In genomic region chr10:62725771-62726687, GRCm38 (mm10) we compare ENCODE assay signal across 8 mouse cellular contexts. TPM values are rescaled to one million over a fixed set of nuclear protein-coding genes. Genes with fewer than 3 reads are reported as not detected.
DNase-seq lines count a peak whose midpoint lies in the region; ATAC-seq and TF ChIP-seq lines count a peak whose summit lies in the region.

TSS of gene Stox1 (minus strand) at chr10:62726128.

- TF ChIP-seq POLR2A in liver, adult 2 months (IDR thresholded peaks at IDR 0.05; ENCODE audit: extremely low read depth, insufficient read depth, low read length): no peak
- no peak for TF ChIP-seq POLR2A in myocyte (IDR thresholded peaks at IDR 0.05; ENCODE audit: insufficient read length, low read depth)

- peak within 1 kb of the TSS; percentile 79 for H3K4me3 ChIP-seq in embryonic facial prominence, embryonic 13.5 days
- peak within 1 kb of the TSS; percentile 72 for H3K4me3 ChIP-seq in heart, embryonic 13.5 days
- peak within 1 kb of the TSS; percentile 82 for H3K4me3 ChIP-seq in kidney, postnatal 0 days (replicated peaks; ENCODE audit: low read depth, low read length)
- peak within 1 kb of the TSS; percentile 77 for H3K4me3 ChIP-seq in liver, adult 2 months (ENCODE audit: insufficient read depth, low read depth, low read length)
- peak within 1 kb of the TSS; percentile 10 for H3K4me3 ChIP-seq in myocyte
- peak within 1 kb of the TSS; percentile 84 for H3K4me3 ChIP-seq in stomach, embryonic 15.5 days (replicated peaks)

- ATAC-seq in embryonic facial prominence, embryonic 13.5 days (ENCODE audit: insufficient number of reproducible peaks, insufficient read depth, low FRiP score, low TSS enrichment, low read depth): peak; percentile 59
- peak; percentile 55; the same call in 1 of the 2 replicates for ATAC-seq in heart, embryonic 13.5 days (ENCODE audit: extremely low read depth, insufficient number of reproducible peaks, low FRiP score, low TSS enrichment)
- peak; percentile 82 for ATAC-seq in kidney, postnatal 0 days (replicated peaks; ENCODE audit: low FRiP score, low read depth)
- peak; percentile 75 for ATAC-seq in stomach, embryonic 15.5 days (ENCODE audit: insufficient read depth, low FRiP score, low read depth)

- H3K27ac ChIP-seq in embryonic facial prominence, embryonic 13.5 days: no peak within 1 kb of the TSS
- H3K27ac ChIP-seq in heart, embryonic 13.5 days (replicated peaks): no peak within 1 kb of the TSS
- H3K27ac ChIP-seq in kidney, postnatal 0 days: no peak within 1 kb of the TSS
- no peak within 1 kb of the TSS for H3K27ac ChIP-seq in liver, adult 2 months (replicated peaks; ENCODE audit: insufficient read depth, low read depth, low read length)
- no peak within 1 kb of the TSS for H3K27ac ChIP-seq in stomach, embryonic 15.5 days

- H3K27me3 ChIP-seq in embryonic facial prominence, embryonic 13.5 days: peaks cover 18% of the 10 kb centered on the region; the same call in 1 of the 2 replicates
- H3K27me3 ChIP-seq in heart, embryonic 13.5 days (replicated peaks): peaks cover 45% of the 10 kb centered on the region
- no peaks in the 10 kb centered on the region; the same call in 1 of the 2 replicates for H3K27me3 ChIP-seq in kidney, postnatal 0 days (ENCODE audit: insufficient read depth, low read length)
- peaks cover 2% of the 10 kb centered on the region; the same call in 1 of the 2 replicates for H3K27me3 ChIP-seq in liver, adult 2 months (ENCODE audit: control insufficient read depth, insufficient read depth, low read length)
- peaks cover 33% of the 10 kb centered on the region for H3K27me3 ChIP-seq in myocyte (ENCODE audit: control insufficient read depth, insufficient read depth, insufficient read length)
- H3K27me3 ChIP-seq in stomach, embryonic 15.5 days (replicated peaks): no peaks in the 10 kb centered on the region

- H3ac ChIP-seq in myocyte (ENCODE audit: control insufficient read depth, insufficient read length): no peak within 1 kb of the TSS

- peak within 1 kb of the TSS; percentile 91 for H3K4me2 ChIP-seq in embryonic facial prominence, embryonic 13.5 days
- H3K4me2 ChIP-seq in heart, embryonic 13.5 days: peak within 1 kb of the TSS; percentile 96
- peak within 1 kb of the TSS; percentile 98 for H3K4me2 ChIP-seq in kidney, postnatal 0 days (ENCODE audit: low read length)
- peak within 1 kb of the TSS; percentile 85 for H3K4me2 ChIP-seq in myocyte (ENCODE audit: low read depth)
- H3K4me2 ChIP-seq in stomach, embryonic 15.5 days: peak within 1 kb of the TSS; percentile 96

- no peaks in the 10 kb centered on the region for H3K36me3 ChIP-seq in embryonic facial prominence, embryonic 13.5 days
- H3K36me3 ChIP-seq in heart, embryonic 13.5 days: no peaks in the 10 kb centered on the region
- no peaks in the 10 kb centered on the region for H3K36me3 ChIP-seq in kidney, postnatal 0 days (ENCODE audit: insufficient read depth, low read length)
- H3K36me3 ChIP-seq in liver, adult 2 months (ENCODE audit: control insufficient read depth, insufficient read depth, low read length): no peaks in the 10 kb centered on the region
- no peaks in the 10 kb centered on the region for H3K36me3 ChIP-seq in myocyte (ENCODE audit: control insufficient read depth, insufficient read depth)
- H3K36me3 ChIP-seq in stomach, embryonic 15.5 days: no peaks in the 10 kb centered on the region

- H3K9ac ChIP-seq in embryonic facial prominence, embryonic 13.5 days: peak within 1 kb of the TSS; percentile 71
- H3K9ac ChIP-seq in heart, embryonic 13.5 days: peak within 1 kb of the TSS; percentile 84
- peak within 1 kb of the TSS; percentile 65 for H3K9ac ChIP-seq in kidney, postnatal 0 days (ENCODE audit: low read depth, low read length)
- H3K9ac ChIP-seq in liver, adult 2 months (ENCODE audit: low read depth, low read length): peak within 1 kb of the TSS; percentile 63
- H3K9ac ChIP-seq in stomach, embryonic 15.5 days: peak within 1 kb of the TSS; percentile 44; the same call in 1 of the 2 replicates

- 2% methylated on average over 63 of the region's 85 CpGs for WGBS in embryonic facial prominence, embryonic 13.5 days
- 1% methylated on average over 73 of the region's 85 CpGs for WGBS in heart, embryonic 13.5 days
- 1% methylated on average over 84 of the region's 85 CpGs for WGBS in kidney, postnatal 0 days
- 3% methylated on average over 83 of the region's 85 CpGs for WGBS in liver, adult 2 months
- WGBS in stomach, embryonic 15.5 days: under 1% methylated on average over 85 of the region's 85 CpGs

- no peaks in the 10 kb centered on the region for H3K79me2 ChIP-seq in liver, adult 2 months (ENCODE audit: control insufficient read depth, insufficient read depth, low read length)
- H3K79me2 ChIP-seq in myocyte (ENCODE audit: control insufficient read depth, insufficient read depth): no peaks in the 10 kb centered on the region

- peak; percentile 81 for DNase-seq in A20 (ENCODE audit: low read depth, low spot score)
- DNase-seq in adrenal gland, postnatal 36 days: peak; percentile 70 to 77
- DNase-seq in kidney, postnatal 0 days (ENCODE audit: low spot score): peak; percentile 69
- DNase-seq in liver, adult 2 months (ENCODE audit: extremely low read depth, low read depth, low spot score): no peak

- no peaks in the 10 kb centered on the region for H3K9me3 ChIP-seq in embryonic facial prominence, embryonic 13.5 days
- H3K9me3 ChIP-seq in heart, embryonic 13.5 days: no peaks in the 10 kb centered on the region
- H3K9me3 ChIP-seq in kidney, postnatal 0 days (replicated peaks; ENCODE audit: low read length): no peaks in the 10 kb centered on the region
- H3K9me3 ChIP-seq in stomach, embryonic 15.5 days: no peaks in the 10 kb centered on the region

- H3K4me1 ChIP-seq in embryonic facial prominence, embryonic 13.5 days: peaks cover 25% of the 10 kb centered on the region
- H3K4me1 ChIP-seq in heart, embryonic 13.5 days: peaks cover 12% of the 10 kb centered on the region
- H3K4me1 ChIP-seq in kidney, postnatal 0 days (replicated peaks; ENCODE audit: insufficient read depth, low read length): no peaks in the 10 kb centered on the region
- H3K4me1 ChIP-seq in liver, adult 2 months (ENCODE audit: control insufficient read depth, insufficient read depth, low read length): no peaks in the 10 kb centered on the region
- peaks cover 5% of the 10 kb centered on the region; the same call in 1 of the 2 replicates for H3K4me1 ChIP-seq in stomach, embryonic 15.5 days

- peak; percentile 33; the same call in 1 of the 2 replicates for TF ChIP-seq CTCF in kidney, postnatal 0 days (IDR thresholded peaks at IDR 0.05; ENCODE audit: low read depth)
- peak; percentile 50; the same call in 1 of the 2 replicates for TF ChIP-seq CTCF in liver, adult 2 months (IDR thresholded peaks at IDR 0.05; ENCODE audit: low read depth, low read length)

TF ChIP-seq in myocyte, 11 proteins besides CTCF, POLR2A, EP300 and RAD21:
- TF ChIP-seq MYOD1 (IDR thresholded peaks at IDR 0.05; ENCODE audit: control insufficient read depth in 1 of 3, insufficient read length in 2 of 3, low read depth in 2 of 3) (no peak), SRF (IDR thresholded peaks at IDR 0.05; ENCODE audit: control insufficient read depth, insufficient read length, low read depth) (no peak), E2F4 (IDR thresholded peaks at IDR 0.05; ENCODE audit: insufficient read depth) (no peak), MYOG (IDR thresholded peaks at IDR 0.05; ENCODE audit: control insufficient read depth in 1 of 3, insufficient read depth in 1 of 3, insufficient read length in 2 of 3, low read depth in 2 of 3) (peak in 1 of 3 experiments; percentile 26), TCF12 (IDR thresholded peaks at IDR 0.05; ENCODE audit: insufficient read depth, poor library complexity, severe bottlenecking) (no peak), REST (IDR thresholded peaks at IDR 0.05; ENCODE audit: insufficient read depth, insufficient read length) (no peak), CEBPB (IDR thresholded peaks at IDR 0.05; ENCODE audit: insufficient read depth, poor library complexity, severe bottlenecking) (no peak), POLR2AphosphoS2 (IDR thresholded peaks at IDR 0.05; ENCODE audit: insufficient read length, low read depth) (no peak)
TF ChIP-seq in myocyte: peak in this region for 1.

RNA-seq across cellular contexts. Expression of gene Stox1, which starts in this region (rescaled TPM):
- under 1 TPM; 0.46 to 0.70 TPM for total RNA-seq in adrenal gland, postnatal 36 days (2021)
- 1.6 and 3.1 TPM in 2 replicates for polyA plus RNA-seq in embryonic facial prominence, embryonic 13.5 days (2015; fragmentation: Nextera tagmentation; extraction: Ambion mirVana)
- 0.92 and 1.1 TPM in 2 replicates for polyA plus RNA-seq in heart, embryonic 13.5 days (2015; fragmentation: Nextera tagmentation; extraction: Ambion mirVana)
- 1.7 TPM in 2 replicates for polyA plus RNA-seq in kidney, postnatal 0 days (2015; fragmentation: Nextera tagmentation; extraction: Ambion mirVana)
- 0.18 and 0.20 TPM in 2 replicates for total RNA-seq in liver, adult 2 months (2014; rRNA removed)
- polyA plus RNA-seq in liver, adult 2 months (2012; rRNA removed): 0.04 and 0.06 TPM in 2 replicates
- polyA plus RNA-seq in myocyte (2012; fragmentation: generic; extraction: Trizol): not detected
- polyA plus RNA-seq in stomach, embryonic 15.5 days (2015; fragmentation: Nextera tagmentation; extraction: Ambion mirVana): 1.5 TPM in 2 replicates

Comparison
In these comparisons a context has a peak if more than half of its experiments do, and no peak if none do; other contexts are left out.
1. Peak in DNase-seq in adrenal gland, postnatal 36 days; RNA of the gene not detected or under 1 TPM.
2. H3K4me3 ChIP-seq: peak in every context shown above with its lines; median percentile 84 in stomach, embryonic 15.5 days; 82 in kidney, postnatal 0 days; 79 in embryonic facial prominence, embryonic 13.5 days; 77 in liver, adult 2 months; 72 in heart, embryonic 13.5 days; 10 in myocyte.